In the genomic region with DNA sequence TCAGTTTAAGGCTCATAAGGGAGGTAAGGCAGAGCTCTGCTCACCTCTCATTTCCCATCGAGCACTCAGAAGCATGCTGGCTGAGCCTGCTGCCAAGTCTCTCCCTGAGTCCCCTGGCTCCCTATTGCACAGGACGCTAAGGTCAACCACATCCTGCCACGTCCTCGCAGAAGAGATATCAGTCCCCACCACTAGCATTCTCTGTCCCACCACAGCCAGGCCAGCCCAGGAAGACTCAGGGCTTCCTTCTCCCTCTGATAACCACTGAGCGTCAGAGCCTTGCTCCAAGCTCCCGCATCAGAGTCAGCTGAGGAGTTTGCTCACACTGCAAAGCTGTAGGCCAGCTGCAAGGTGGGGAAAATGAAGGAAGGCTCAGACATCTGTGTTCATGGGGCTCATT, we compare ENCODE assay signal across 14 mouse cellular contexts.
DNase-seq lines count a peak whose midpoint lies in the region; ATAC-seq and TF ChIP-seq lines count a peak whose summit lies in the region.
"Had no signal": no experiment of that assay in that cellular context is flagged by ENCODE, and none has a peak within 500 bp of the region (broad histone marks: within the 10 kb centered on the region; RNA-seq: fewer than 3 reads in every experiment).

No protein-coding gene starts in this region.

- no peak for TF ChIP-seq RAD21 in MEL (IDR thresholded peaks at IDR 0.05; ENCODE audit: low read depth, low read length)

- intact Hi-C loops in heart, postnatal 10 days (cut with DNase I), result no loop called here

- no peaks in the 10 kb centered on the region for H3K9me3 ChIP-seq in MEL (replicated peaks; ENCODE audit: insufficient read depth, low read length)
- no peaks in the 10 kb centered on the region for H3K9me3 ChIP-seq in liver, embryonic 13.5 days (replicated peaks)
- no peaks in the 10 kb centered on the region for H3K9me3 ChIP-seq in hindbrain, postnatal 0 days (ENCODE audit: low read length)
- H3K9me3 ChIP-seq: limb, embryonic 12.5 days; neural tube, embryonic 13.5 days had no signal

- 12% methylated on average over 6 of the region's 6 CpGs for WGBS in liver, embryonic 13.5 days (ENCODE audit: insufficient replicate concordance)
- WGBS in hindbrain, postnatal 0 days, result 80% methylated on average over 6 of the region's 6 CpGs

- H3K4me3 ChIP-seq in MEL (ENCODE audit: control insufficient read depth in 1 of 2, insufficient read depth in 1 of 2, low read depth in 2 of 2, low read length in 2 of 2), result peak overlapping the region; percentile 2 to 10; a peak in 1 of 4 replicates
- no peak overlapping the region for H3K4me3 ChIP-seq in liver, embryonic 13.5 days (replicated peaks)
- H3K4me3 ChIP-seq in hindbrain, postnatal 0 days (ENCODE audit: low read length), result no peak overlapping the region
- H3K4me3 ChIP-seq: embryonic facial prominence, embryonic 13.5 days; layer of hippocampus, adult 2 months; limb, embryonic 12.5 days; neural tube, embryonic 13.5 days had no signal

- H3K9ac ChIP-seq in MEL (ENCODE audit: control insufficient read depth, low read depth, low read length, poor library complexity, severe bottlenecking), result peak overlapping the region; percentile 27
- H3K9ac ChIP-seq in liver, embryonic 13.5 days, result no peak overlapping the region
- H3K9ac ChIP-seq in hindbrain, postnatal 0 days (replicated peaks; ENCODE audit: low read length), result no peak overlapping the region
- H3K9ac ChIP-seq: embryonic facial prominence, embryonic 13.5 days; limb, embryonic 12.5 days; neural tube, embryonic 13.5 days had no signal

- TF ChIP-seq POLR2A in MEL (IDR thresholded peaks at IDR 0.05; ENCODE audit: control insufficient read depth in 1 of 2, insufficient read depth in 1 of 2, low read depth in 1 of 2, low read length in 2 of 2, poor library complexity in 1 of 2), result no peak; a peak in 1 of 4 replicates

- peak; percentile 85 to 93 for TF ChIP-seq EP300 in MEL (IDR thresholded peaks at IDR 0.05; ENCODE audit: low read depth in 1 of 2, low read length in 2 of 2)

- no peak overlapping the region for H3K4me2 ChIP-seq in liver, embryonic 13.5 days
- H3K4me2 ChIP-seq in hindbrain, postnatal 0 days (ENCODE audit: low read depth, low read length), result no peak overlapping the region
- H3K4me2 ChIP-seq: embryonic facial prominence, embryonic 13.5 days; limb, embryonic 12.5 days; neural tube, embryonic 13.5 days had no signal

- TF ChIP-seq CTCF in MEL (IDR thresholded peaks at IDR 0.05 in 2 of 3, conservative IDR thresholded peaks at IDR 0.05 in 1 of 3; ENCODE audit: control insufficient read depth in 1 of 3, insufficient read depth in 1 of 3, low read depth in 2 of 3, low read length in 3 of 3, poor library complexity in 1 of 3, severe bottlenecking in 1 of 3), result no peak
- no peak for TF ChIP-seq CTCF in hindbrain, postnatal 0 days (IDR thresholded peaks at IDR 0.05; ENCODE audit: low read depth)

- no peaks in the 10 kb centered on the region; the same call in 1 of the 2 replicates for H3K79me2 ChIP-seq in MEL (ENCODE audit: control insufficient read depth, insufficient read depth, low read length, poor library complexity)

- H3K27me3 ChIP-seq in MEL (ENCODE audit: control insufficient read depth in 1 of 2, insufficient read depth in 2 of 2, low read length in 2 of 2), result no peaks in the 10 kb centered on the region
- no peaks in the 10 kb centered on the region for H3K27me3 ChIP-seq in liver, embryonic 13.5 days
- H3K27me3 ChIP-seq in hindbrain, postnatal 0 days (ENCODE audit: insufficient read depth, low read length), result no peaks in the 10 kb centered on the region
- H3K27me3 ChIP-seq: limb, embryonic 12.5 days; neural tube, embryonic 13.5 days had no signal

- peak; percentile 93 for DNase-seq in heart, adult 11 months
- DNase-seq in heart, postnatal 10 days, result no peak
- DNase-seq in MEL (ENCODE audit: low read depth, low spot score), result peak; percentile 95
- peak; percentile 5 for DNase-seq in liver, embryonic 13.5 days
- DNase-seq in thymus, postnatal 14 days, result peak; percentile 50
- DNase-seq in hindbrain, postnatal 0 days (ENCODE audit: low spot score), result no peak
- no peak for DNase-seq in frontal cortex, postnatal 36 days (ENCODE audit: low spot score in 2 of 2)
- DNase-seq in gastrocnemius, postnatal 4 days (ENCODE audit: low spot score in 2 of 2), result no peak
- DNase-seq: adrenal gland, postnatal 25 days; cerebellum, adult 9-10 months had no signal

- H3K36me3 ChIP-seq in MEL (ENCODE audit: control insufficient read depth in 1 of 2, insufficient read depth in 2 of 2, low read length in 2 of 2), result peaks cover 0 to 50% of the 10 kb centered on the region in 2 experiments; a peak in 2 of 4 replicates
- no peaks in the 10 kb centered on the region for H3K36me3 ChIP-seq in liver, embryonic 13.5 days
- H3K36me3 ChIP-seq in hindbrain, postnatal 0 days (ENCODE audit: insufficient read depth, low read length), result no peaks in the 10 kb centered on the region
- H3K36me3 ChIP-seq: embryonic facial prominence, embryonic 13.5 days; limb, embryonic 12.5 days; neural tube, embryonic 13.5 days had no signal

- peaks cover 36 to 80% of the 10 kb centered on the region in 2 experiments for H3K4me1 ChIP-seq in MEL (ENCODE audit: control insufficient read depth in 1 of 2, insufficient read depth in 2 of 2, low read length in 2 of 2)
- peaks cover 22% of the 10 kb centered on the region for H3K4me1 ChIP-seq in liver, embryonic 13.5 days (replicated peaks)
- H3K4me1 ChIP-seq in hindbrain, postnatal 0 days (ENCODE audit: insufficient read depth, low read length), result no peaks in the 10 kb centered on the region
- H3K4me1 ChIP-seq: neural tube, embryonic 13.5 days had no signal

- H3K27ac ChIP-seq in MEL (ENCODE audit: control insufficient read depth, low read depth, low read length), result peak overlapping the region; percentile 72
- H3K27ac ChIP-seq in liver, embryonic 13.5 days, result no peak overlapping the region
- H3K27ac ChIP-seq in hindbrain, postnatal 0 days, result no peak overlapping the region
- H3K27ac ChIP-seq: embryonic facial prominence, embryonic 13.5 days; layer of hippocampus, adult 2 months; limb, embryonic 12.5 days; neural tube, embryonic 13.5 days had no signal

- ATAC-seq in liver, embryonic 13.5 days (ENCODE audit: low read depth), result peak; percentile 53; the same call in 1 of the 2 replicates
- no peak for ATAC-seq in hindbrain, postnatal 0 days

TF ChIP-seq in MEL, 35 proteins besides CTCF, POLR2A, EP300 and RAD21 (continues in another document):
- TF ChIP-seq BHLHE40 (IDR thresholded peaks at IDR 0.05; ENCODE audit: borderline replicate concordance, low read depth, low read length), result peak; percentile 58
- TF ChIP-seq MAFK (IDR thresholded peaks at IDR 0.05; ENCODE audit: borderline replicate concordance, low read depth, low read length), result 0 out of 2 replicates have a peak, but pooled peaks have one; percentile 45
- TF ChIP-seq E2F4 (IDR thresholded peaks at IDR 0.05; ENCODE audit: borderline replicate concordance, low read depth, low read length), result no peak
- no peak; the same call in 1 of the 2 replicates for TF ChIP-seq CHD2 (IDR thresholded peaks at IDR 0.05; ENCODE audit: low read length)
- 0 out of 2 replicates have a peak, but pooled peaks have one; percentile 46 for TF ChIP-seq MAZ (IDR thresholded peaks at IDR 0.05; ENCODE audit: low read depth, low read length)
- TF ChIP-seq USF2 (IDR thresholded peaks at IDR 0.05; ENCODE audit: borderline replicate concordance in 1 of 2, insufficient read depth in 1 of 2, low read depth in 1 of 2, low read length in 2 of 2), result no peak
- no peak for TF ChIP-seq ZC3H11A (IDR thresholded peaks at IDR 0.05; ENCODE audit: low read depth, low read length)
- no peak for TF ChIP-seq JUND (IDR thresholded peaks at IDR 0.05; ENCODE audit: low read depth, low read length)
- TF ChIP-seq ELF1 (IDR thresholded peaks at IDR 0.05; ENCODE audit: low read depth, low read length), result peak; percentile 56; the same call in 1 of the 2 replicates
- no peak for TF ChIP-seq ZNF384 (IDR thresholded peaks at IDR 0.05; ENCODE audit: low read depth, low read length)
- peak; percentile 81 for TF ChIP-seq TBP (IDR thresholded peaks at IDR 0.05; ENCODE audit: low read depth, low read length)
- peak; percentile 87 for TF ChIP-seq MYC (IDR thresholded peaks at IDR 0.05; ENCODE audit: low read depth, low read length)
- no peak for TF ChIP-seq ZMIZ1 (IDR thresholded peaks at IDR 0.05; ENCODE audit: low read depth, low read length)
- TF ChIP-seq HCFC1 (IDR thresholded peaks at IDR 0.05; ENCODE audit: low read depth, low read length), result peak; percentile 62
- TF ChIP-seq NRF1 (IDR thresholded peaks at IDR 0.05; ENCODE audit: insufficient read depth, low read depth, low read length, poor library complexity, severe bottlenecking), result no peak
- no peak for TF ChIP-seq MYB (IDR thresholded peaks at IDR 0.05; ENCODE audit: low read depth, low read length)
- TF ChIP-seq TCF12 (IDR thresholded peaks at IDR 0.05; ENCODE audit: low read depth, low read length), result peak; percentile 86
- TF ChIP-seq POLR2AphosphoS5 (IDR thresholded peaks at IDR 0.05; ENCODE audit: borderline replicate concordance, low read depth, low read length), result no peak
- TF ChIP-seq KAT2A (conservative IDR thresholded peaks at IDR 0.05; ENCODE audit: low read depth, low read length), result 0 out of 2 replicates have a peak, but pooled peaks have one; percentile 10
- TF ChIP-seq USF1 (IDR thresholded peaks at IDR 0.05; ENCODE audit: low read depth, low read length), result no peak
- TF ChIP-seq ETS1 (IDR thresholded peaks at IDR 0.05; ENCODE audit: low read depth, low read length), result peak; percentile 97
- TF ChIP-seq GABPA (IDR thresholded peaks at IDR 0.05; ENCODE audit: low read depth, low read length), result no peak
- TF ChIP-seq MXI1 (IDR thresholded peaks at IDR 0.05; ENCODE audit: low read depth, low read length), result peak; percentile 83
- TF ChIP-seq ZKSCAN1 (IDR thresholded peaks at IDR 0.05; ENCODE audit: low read depth, low read length), result 0 out of 2 replicates have a peak, but pooled peaks have one; percentile 26
- peak; percentile 81 for TF ChIP-seq GATA1 (IDR thresholded peaks at IDR 0.05; ENCODE audit: low read depth, low read length)
- no peak for TF ChIP-seq POLR2AphosphoS2 (IDR thresholded peaks at IDR 0.05; ENCODE audit: low read length)
- no peak for TF ChIP-seq CHD1 (IDR thresholded peaks at IDR 0.05; ENCODE audit: low read depth, low read length)
- TF ChIP-seq NELFE (IDR thresholded peaks at IDR 0.05; ENCODE audit: low read depth, low read length), result peak; percentile 60
- peak; percentile 58 for TF ChIP-seq RCOR1 (IDR thresholded peaks at IDR 0.05; ENCODE audit: low read depth, low read length)
- TF ChIP-seq SIN3A (IDR thresholded peaks at IDR 0.05; ENCODE audit: low read length), result peak; percentile 85; the same call in 1 of the 2 replicates
- TF ChIP-seq UBTF (IDR thresholded peaks at IDR 0.05; ENCODE audit: borderline replicate concordance, insufficient read depth, low read depth, low read length), result no peak
- TF ChIP-seq MEF2A (IDR thresholded peaks at IDR 0.05; ENCODE audit: extremely low read depth, insufficient replicate concordance, low read depth, low read length, poor library complexity, severe bottlenecking), result no peak

Comparison
In these comparisons a context has a peak if more than half of its experiments do, and no peak if none do; other contexts are left out.
1. DNase-seq: peak in heart, adult 11 months (single experiment), MEL (single experiment), liver, embryonic 13.5 days (single experiment) and thymus, postnatal 14 days (single experiment); none in heart, postnatal 10 days (0 of 2), hindbrain, postnatal 0 days (single experiment), frontal cortex, postnatal 36 days (0 of 2) and gastrocnemius, postnatal 4 days (0 of 2).
2. H3K4me3 ChIP-seq: peak in MEL (2 of 2); none in liver, embryonic 13.5 days (single experiment) and hindbrain, postnatal 0 days (single experiment).